Mouse (Mus musculus): ENCODE data around the gene Josd2.

Josd2 gene

GRCm38 (mm10) chr7:44471880-44472557, 4.2 kb downstream of the Josd2 start:
- peak in 1 of 2 experiments; percentile 57 for DNase-seq (ENCODE audit: low spot score in 2 of 2)

- DNase-seq (ENCODE audit: low spot score in 2 of 2), result no peak
Measured at GRCm38 (mm10) chr7:44472558-44472885, 4.7 kb downstream of the Josd2 start.

- DNase-seq (ENCODE audit: low spot score in 2 of 2), result peak in 1 of 2 experiments; percentile 62
Measured at GRCm38 (mm10) chr7:44472961-44473646, 5.3 kb downstream of the Josd2 start.

- peak in 1 of 2 experiments; percentile 64 for DNase-seq (ENCODE audit: low spot score in 2 of 2)
Measured at GRCm38 (mm10) chr7:44474419-44474818, 6.6 kb downstream of the Josd2 start.

- no peak for DNase-seq (ENCODE audit: low spot score in 2 of 2)
Measured at GRCm38 (mm10) chr7:44475046-44475614, 7.3 kb downstream of the Josd2 start.

- no peak for DNase-seq (ENCODE audit: low spot score in 2 of 2)
Measured at GRCm38 (mm10) chr7:44482836-44483435, 15.2 kb downstream of the Josd2 start.

GRCm38 (mm10) chr7:44484109-44484508, 16.3 kb downstream of the Josd2 start:
- DNase-seq (ENCODE audit: low spot score in 2 of 2), result no peak

GRCm38 (mm10) chr7:44484841-44485571, 17.2 kb downstream of the Josd2 start:
- DNase-seq (ENCODE audit: low spot score in 2 of 2), result peak; percentile 78 to 90

GRCm38 (mm10) chr7:44485572-44486195, 17.9 kb downstream of the Josd2 start:
- no peak for DNase-seq (ENCODE audit: low spot score in 2 of 2)

- peak in 1 of 2 experiments; percentile 11 for DNase-seq (ENCODE audit: low spot score in 2 of 2)
Measured at GRCm38 (mm10) chr7:44486927-44487575, 19.3 kb downstream of the Josd2 start.

GRCm38 (mm10) chr7:44487936-44488335, 20.2 kb downstream of the Josd2 start:
- peak in 1 of 2 experiments; percentile 11 for DNase-seq (ENCODE audit: low spot score in 2 of 2)

GRCm38 (mm10) chr7:44488545-44488944, 20.8 kb downstream of the Josd2 start:
- DNase-seq (ENCODE audit: low spot score in 2 of 2), result peak in 1 of 2 experiments; percentile 10

- peak in 1 of 2 experiments; percentile 14 for DNase-seq (ENCODE audit: low spot score in 2 of 2)
Measured at GRCm38 (mm10) chr7:44490281-44490680, 22.5 kb downstream of the Josd2 start.

GRCm38 (mm10) chr7:44491391-44491790, 23.6 kb downstream of the Josd2 start:
- DNase-seq (ENCODE audit: low spot score in 2 of 2), result no peak

GRCm38 (mm10) chr7:44492166-44492826, 24.5 kb downstream of the Josd2 start:
- DNase-seq (ENCODE audit: low spot score in 2 of 2), result no peak

GRCm38 (mm10) chr7:44494681-44495080, 26.9 kb downstream of the Josd2 start:
- no peak for DNase-seq (ENCODE audit: low spot score in 2 of 2)

- DNase-seq (ENCODE audit: low spot score in 2 of 2), result no peak
Measured at GRCm38 (mm10) chr7:44495086-44495485, 27.3 kb downstream of the Josd2 start.

GRCm38 (mm10) chr7:44495992-44496770, 28.4 kb downstream of the Josd2 start, which contains the start of the genes Emc10 and Fam71e1:
Gene Emc10 (minus strand): TSS chr7:44496529.
Gene Fam71e1 (plus strand): TSS chr7:44496581.
- DNase-seq (ENCODE audit: low spot score in 2 of 2), result peak; percentile 97 to 99

- no peak for DNase-seq (ENCODE audit: low spot score in 2 of 2)
Measured at GRCm38 (mm10) chr7:44496771-44497109, 29.0 kb downstream of the Josd2 start.

All from spleen, postnatal 4 days (tissue).